Mouse (Mus musculus): ENCODE data around the gene Grk5. TPM values are rescaled to one million over a fixed set of nuclear protein-coding genes. Genes with fewer than 3 reads are reported as not detected.
"Not testable (repeated sequence)": the region's sequence is repeated elsewhere in the genome, so short reads cannot be mapped to it uniquely, and the experiment has no call there.

Grk5 gene
- total RNA-seq, 2 experiments from 2014 or later: 3.9 to 5.4 TPM

DNA sequence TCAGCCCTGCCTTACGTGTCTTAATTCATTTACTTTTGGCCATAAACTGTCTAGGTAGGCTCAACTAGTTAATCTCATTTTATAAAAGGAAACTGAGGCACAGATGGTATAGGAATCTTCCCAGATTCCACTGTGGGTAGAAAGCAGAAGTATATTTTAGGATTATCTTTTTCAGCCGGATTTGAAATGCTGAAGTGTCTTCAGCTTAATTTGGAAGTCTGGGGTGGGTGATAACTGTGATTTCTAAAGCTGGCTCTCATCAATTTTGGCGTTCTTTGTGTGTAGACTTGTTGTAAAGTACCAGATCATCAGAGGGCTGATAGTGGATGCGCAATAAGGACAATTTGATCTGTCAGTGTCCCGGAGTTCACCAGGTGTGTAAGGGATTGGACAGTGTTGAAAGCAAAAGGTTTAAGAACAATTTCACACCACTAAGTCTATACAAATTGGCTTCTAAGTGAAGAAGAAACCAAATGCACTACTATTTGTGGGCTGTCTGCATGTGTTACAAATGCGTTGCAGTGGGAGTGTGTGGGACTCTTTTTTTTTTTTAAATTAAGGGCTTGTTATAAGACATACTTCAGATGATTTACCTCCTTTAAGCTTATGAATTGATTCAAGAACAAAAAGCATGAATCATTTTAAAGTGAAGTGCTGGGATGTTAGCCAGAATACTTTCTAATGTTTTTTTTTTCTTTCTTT is 27.5 kb downstream of the Grk5 start:
- H3K4me3 ChIP-seq: no peak overlapping the region
- no peak for TF ChIP-seq CTCF (IDR thresholded peaks at IDR 0.05)
- intact Hi-C loops (cut with DNase I): no loop called here
- DNase-seq: no peak
- H3K27ac ChIP-seq: no peak overlapping the region

- H3K27ac ChIP-seq; intact Hi-C loops (cut with DNase I); H3K4me3 ChIP-seq; DNase-seq: not testable (repeated sequence)
Measured at GRCm38 (mm10) chr19:60924534-60924933, 35.0 kb downstream of the Grk5 start.

DNA sequence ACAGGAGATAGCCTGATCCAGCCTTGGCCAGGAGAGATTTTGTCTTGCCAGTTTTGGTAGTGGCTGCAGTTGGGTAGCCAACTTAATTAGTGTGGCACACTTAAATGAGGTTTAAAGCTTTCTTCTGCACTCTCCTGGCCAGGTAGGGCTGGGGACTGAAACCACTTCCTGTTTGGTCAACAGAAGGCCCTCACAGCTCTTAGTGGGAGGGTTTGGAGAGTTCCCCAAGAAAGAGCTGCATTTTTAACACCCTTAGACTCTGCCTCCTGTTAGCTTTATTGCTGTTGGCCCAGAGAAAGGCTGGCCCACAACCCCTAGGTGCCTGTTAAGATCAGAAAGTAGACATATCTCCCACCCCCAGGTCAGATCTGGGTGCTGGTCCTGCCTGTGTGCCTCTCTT is 45.5 kb downstream of the Grk5 start:
- DNase-seq: no peak
- TF ChIP-seq CTCF (IDR thresholded peaks at IDR 0.05): no peak
- Histone ChIP-seq H3K4me3 (no peak overlapping the region), H3K27ac (peak overlapping the region; percentile 46)
- intact Hi-C loops (cut with DNase I): no loop called here

DNA sequence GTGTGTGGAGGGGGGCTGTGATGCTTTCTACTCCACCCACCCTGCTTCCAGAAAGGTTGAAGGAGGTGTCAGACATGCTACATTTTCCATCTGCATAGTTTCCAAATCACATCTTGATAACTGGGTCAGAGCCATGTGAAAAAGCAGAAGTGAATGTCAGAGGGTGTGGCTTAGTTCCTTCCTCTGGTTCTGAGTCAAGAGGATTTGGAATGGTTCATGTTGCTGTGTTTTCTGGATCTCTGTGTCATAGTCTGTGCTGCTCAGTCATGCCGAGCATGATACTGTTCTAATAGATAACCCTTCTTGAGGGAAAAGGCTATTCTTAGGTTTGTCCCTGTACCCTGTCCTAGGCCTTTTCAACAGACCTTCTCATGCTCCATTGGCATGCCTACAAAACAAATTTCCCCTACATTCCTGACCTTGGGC is 50.4 kb downstream of the Grk5 start:
- Histone ChIP-seq H3K4me3 (no peak overlapping the region), H3K27ac (peak overlapping the region; percentile 84)
- no peak for DNase-seq
- intact Hi-C loops (cut with DNase I): no loop called here
- TF ChIP-seq CTCF (IDR thresholded peaks at IDR 0.05): no peak

DNA sequence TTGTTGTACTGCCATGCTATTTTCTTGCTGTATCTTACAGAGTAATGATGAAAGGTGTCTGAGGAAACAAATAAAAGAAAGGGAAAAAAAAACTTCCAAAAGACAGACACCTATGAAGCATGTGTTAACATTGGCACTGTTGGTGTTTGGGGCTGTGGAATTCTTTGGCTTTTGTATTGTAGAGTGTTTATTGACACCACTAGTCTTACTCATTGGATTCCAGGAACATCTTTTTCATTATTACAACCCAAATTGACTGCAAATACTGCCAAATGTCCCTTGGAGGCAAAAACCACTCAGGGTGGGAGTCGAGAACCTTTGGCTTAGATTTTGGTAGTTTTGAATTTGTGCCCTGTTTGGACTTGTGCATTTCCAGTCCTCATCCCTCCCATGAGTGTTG is 51.3 kb downstream of the Grk5 start:
- DNase-seq: no peak
- TF ChIP-seq CTCF (IDR thresholded peaks at IDR 0.05): no peak
- intact Hi-C loops (cut with DNase I): no loop called here
- Histone ChIP-seq H3K4me3 (no peak overlapping the region), H3K27ac (peak overlapping the region; percentile 84)

DNA sequence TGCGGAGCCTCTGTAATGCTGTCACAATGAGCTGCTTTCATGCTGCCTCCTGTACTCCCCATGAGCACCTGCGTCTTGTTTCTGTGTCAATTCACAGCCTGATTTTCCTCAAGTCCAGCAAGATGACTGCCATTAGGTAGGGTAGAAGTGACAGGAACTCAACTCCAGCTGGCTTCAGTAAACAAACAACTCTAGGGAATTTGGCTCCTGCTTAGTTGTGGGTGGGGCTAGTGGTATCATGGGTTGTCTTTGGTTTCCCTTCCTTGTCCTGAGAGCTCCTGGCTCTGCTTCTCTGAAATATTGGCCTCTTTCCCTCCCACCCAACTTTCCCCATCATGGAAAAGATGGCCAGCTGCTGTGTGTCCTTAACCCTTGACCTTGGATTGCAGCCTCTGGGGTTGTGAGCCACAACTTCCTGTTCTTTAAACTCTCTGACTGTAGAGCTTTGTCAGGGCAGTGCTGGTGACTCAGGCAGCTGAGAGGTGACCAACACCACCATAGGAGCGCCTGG is 56.3 kb downstream of the Grk5 start:
- H3K4me3 ChIP-seq: no peak overlapping the region
- intact Hi-C loops (cut with DNase I): loop anchor here (5.0 kb wide), 1 partner anchor 59 kb away; the partner anchor contains the start of gene Grk5
- DNase-seq: peak; percentile 64
- peak overlapping the region; percentile 76 for H3K27ac ChIP-seq
- no peak for TF ChIP-seq CTCF (IDR thresholded peaks at IDR 0.05)

DNA sequence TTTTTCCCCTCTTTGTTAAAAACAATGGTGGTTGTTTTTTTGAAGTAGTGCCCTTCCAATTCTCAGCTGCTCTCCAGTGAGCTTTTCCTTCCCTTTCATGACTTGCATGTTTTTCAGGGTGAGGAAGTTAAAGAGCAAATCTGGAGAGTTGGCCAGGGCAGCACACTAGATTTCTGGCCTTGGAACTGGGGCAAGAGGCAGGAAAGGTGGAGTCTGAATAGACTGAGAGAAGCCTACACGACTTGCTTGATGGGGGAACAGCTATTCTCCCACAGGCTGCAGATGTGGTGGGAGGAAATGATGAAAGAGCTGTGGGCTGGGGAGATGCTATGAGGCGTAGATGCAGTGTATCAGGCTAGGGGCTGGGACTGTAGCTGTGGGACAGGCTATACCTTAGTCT is 57.1 kb downstream of the Grk5 start:
- Histone ChIP-seq H3K27ac (peak overlapping the region; percentile 76), H3K4me3 (no peak overlapping the region)
- intact Hi-C loops (cut with DNase I): loop anchor here (5.0 kb wide), 1 partner anchor 59 kb away; the partner anchor contains the start of gene Grk5
- TF ChIP-seq CTCF (IDR thresholded peaks at IDR 0.05): no peak
- peak; percentile 55 for DNase-seq

GRCm38 (mm10) chr19:60948996-60949395 is 59.4 kb downstream of the Grk5 start:
- no peak for DNase-seq
- H3K27ac ChIP-seq: peak overlapping the region; percentile 77

GRCm38 (mm10) chr19:60950056-60950869 is 60.7 kb downstream of the Grk5 start:
- peak; percentile 61 for DNase-seq
- intact Hi-C loops (cut with DNase I): loop anchor here (5.0 kb wide), 1 partner anchor 72 kb away; no protein-coding TSS in a partner anchor
- H3K4me3 ChIP-seq: no peak overlapping the region
- H3K27ac ChIP-seq: peak overlapping the region; percentile 77
- no peak for TF ChIP-seq CTCF (IDR thresholded peaks at IDR 0.05)

More at GRCm38 (mm10) chr19:60948996-60949395, 59.4 kb downstream of the Grk5 start:
- intact Hi-C loops (cut with DNase I): loop anchor here (5.0 kb wide), 1 partner anchor 62 kb away; the partner anchor contains the start of gene Grk5
- no peak for TF ChIP-seq CTCF (IDR thresholded peaks at IDR 0.05)
- no peak overlapping the region for H3K4me3 ChIP-seq

- DNase-seq: no peak
- Histone ChIP-seq H3K27ac (no peak overlapping the region), H3K4me3 (no peak overlapping the region)
- intact Hi-C loops (cut with DNase I): no loop called here
- TF ChIP-seq CTCF (IDR thresholded peaks at IDR 0.05): no peak
Measured at GRCm38 (mm10) chr19:60955131-60955530, 65.6 kb downstream of the Grk5 start.

DNA sequence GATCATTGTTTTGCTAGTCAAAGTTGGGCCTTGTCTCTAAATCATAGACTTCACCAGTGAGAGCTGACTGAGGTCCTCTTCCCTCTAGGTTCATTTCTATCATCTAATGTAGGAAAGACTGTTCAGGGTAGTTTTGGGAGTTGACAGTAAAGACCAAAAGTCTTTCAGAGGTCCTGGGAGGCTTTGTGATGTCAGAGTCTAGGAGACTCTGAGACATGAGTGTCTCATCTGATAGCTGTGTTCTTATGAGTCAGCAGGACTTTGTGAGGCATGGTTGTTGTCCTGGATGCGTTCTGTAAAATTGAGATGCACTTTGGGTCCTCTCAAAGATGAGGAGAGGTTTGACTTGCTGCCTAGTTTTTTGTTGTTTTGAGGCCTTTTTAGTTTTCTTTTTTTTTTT is 66.2 kb downstream of the Grk5 start:
- H3K4me3 ChIP-seq: no peak overlapping the region
- intact Hi-C loops (cut with DNase I): no loop called here

GRCm38 (mm10) chr19:60956198-60956750 is 66.7 kb downstream of the Grk5 start:
- H3K27ac ChIP-seq: no peak overlapping the region
- no peak overlapping the region for H3K4me3 ChIP-seq
- intact Hi-C loops (cut with DNase I): no loop called here
- DNase-seq: no peak
- no peak for TF ChIP-seq CTCF (IDR thresholded peaks at IDR 0.05)

More for the DNA sequence above, 66.2 kb downstream of the Grk5 start:
- 0 out of 2 replicates have a peak overlapping the region, but pooled peaks have one; percentile 16 for H3K27ac ChIP-seq
- TF ChIP-seq CTCF (IDR thresholded peaks at IDR 0.05): no peak
- no peak for DNase-seq
